ENCODE assay signal across 28 mouse cellular contexts in genomic region chr11:58127544-58127943, GRCm38 (mm10). TPM values are rescaled to one million over a fixed set of nuclear protein-coding genes. Genes with fewer than 3 reads are reported as not detected.
DNase-seq lines count a peak whose midpoint lies in the region; ATAC-seq and TF ChIP-seq lines count a peak whose summit lies in the region.
"Had no signal": no experiment of that assay in that cellular context is flagged by ENCODE, and none has a peak within 500 bp of the region (broad histone marks: within the 10 kb centered on the region; RNA-seq: fewer than 3 reads in every experiment).

No protein-coding gene starts in this region.

- TF ChIP-seq CTCF in liver, embryonic 14.5 days (IDR thresholded peaks at IDR 0.05; ENCODE audit: low read depth), result no peak

- ATAC-seq in intestine, embryonic 16.5 days, result peak; percentile 52; the same call in 1 of the 2 replicates
- peak; percentile 90 for ATAC-seq in liver, embryonic 14.5 days (ENCODE audit: insufficient read depth)
- ATAC-seq: forebrain, embryonic 13.5 days; hindbrain, embryonic 16.5 days; midbrain, embryonic 16.5 days had no signal

- DNase-seq in spleen, adult 12 weeks (ENCODE audit: low spot score), result peak; percentile 14
- DNase-seq in spleen, postnatal 14 days (ENCODE audit: low spot score in 2 of 2), result no peak
- DNase-seq in liver, embryonic 14.5 days (ENCODE audit: low read depth in 3 of 3, low spot score in 3 of 3), result peak; percentile 60 to 72 (median 63)
- DNase-seq in left cerebral cortex, adult 18-20 months (ENCODE audit: low spot score in 2 of 2), result no peak
- no peak for DNase-seq in gastrocnemius, postnatal 10 days
- DNase-seq in right cerebral cortex, adult 2 months (ENCODE audit: low spot score in 2 of 2), result no peak
- DNase-seq in layer of hippocampus, postnatal 25 days (ENCODE audit: extremely low spot score in 1 of 2, low spot score in 1 of 2), result no peak
- DNase-seq: adrenal gland, adult 2 months; cerebellum, adult 11-12 months; cerebellum, postnatal 36 days; gastrocnemius, postnatal 14 days; heart, adult 2 months; kidney, adult 18-20 months; kidney, postnatal 10 days; left cerebral cortex, postnatal 4 days; lung, adult 18-20 months; thymus, postnatal 25 days had no signal

- no peak overlapping the region for H3K4me3 ChIP-seq in intestine, embryonic 16.5 days (ENCODE audit: low read length)
- no peak overlapping the region for H3K4me3 ChIP-seq in liver, embryonic 14.5 days (ENCODE audit: insufficient read depth in 1 of 2, low read depth in 2 of 2, low read length in 2 of 2)
- H3K4me3 ChIP-seq: embryonic facial prominence, embryonic 15.5 days; forebrain, embryonic 13.5 days; heart, adult 2 months; neural tube, embryonic 15.5 days had no signal

- no peaks in the 10 kb centered on the region for H3K9me3 ChIP-seq in intestine, embryonic 16.5 days (ENCODE audit: control insufficient read depth, low read length)
- H3K9me3 ChIP-seq in liver, embryonic 14.5 days (ENCODE audit: control insufficient read depth, low read length), result no peaks in the 10 kb centered on the region
- H3K9me3 ChIP-seq: embryonic facial prominence, embryonic 15.5 days; forebrain, embryonic 13.5 days; neural tube, embryonic 15.5 days had no signal

- H3K9ac ChIP-seq in intestine, embryonic 16.5 days (ENCODE audit: low read depth, low read length), result no peak overlapping the region
- peak overlapping the region; percentile 34 for H3K9ac ChIP-seq in liver, embryonic 14.5 days (replicated peaks)
- H3K9ac ChIP-seq: embryonic facial prominence, embryonic 15.5 days; forebrain, embryonic 13.5 days; neural tube, embryonic 15.5 days had no signal

- 65% methylated on average over 2 of the region's 2 CpGs for WGBS in intestine, embryonic 16.5 days
- 11% methylated on average over 2 of the region's 2 CpGs for WGBS in liver, embryonic 14.5 days (ENCODE audit: insufficient replicate concordance)

- no peak overlapping the region for H3K4me2 ChIP-seq in intestine, embryonic 16.5 days (ENCODE audit: low read depth, low read length)
- H3K4me2 ChIP-seq in liver, embryonic 14.5 days (ENCODE audit: low read depth), result peak overlapping the region; percentile 24
- H3K4me2 ChIP-seq: embryonic facial prominence, embryonic 15.5 days; forebrain, embryonic 13.5 days; neural tube, embryonic 15.5 days had no signal

- peak; percentile 70 for TF ChIP-seq EP300 in liver, embryonic 14.5 days (IDR thresholded peaks at IDR 0.05; ENCODE audit: low read depth)

- no peaks in the 10 kb centered on the region for H3K27me3 ChIP-seq in intestine, embryonic 16.5 days (replicated peaks; ENCODE audit: control insufficient read depth, insufficient read depth, low read length)
- H3K27me3 ChIP-seq in liver, embryonic 14.5 days (ENCODE audit: control insufficient read depth, insufficient read depth, low read length), result no peaks in the 10 kb centered on the region
- H3K27me3 ChIP-seq: CH12.LX; embryonic facial prominence, embryonic 15.5 days; forebrain, embryonic 13.5 days; neural tube, embryonic 15.5 days had no signal

- H3K4me1 ChIP-seq in intestine, embryonic 16.5 days (ENCODE audit: control insufficient read depth, insufficient read depth, low read length), result 0 out of 2 replicates have a peak, but pooled peaks cover 3% of the 10 kb centered on the region
- peaks cover 14 to 15% of the 10 kb centered on the region in 2 experiments for H3K4me1 ChIP-seq in liver, embryonic 14.5 days (replicated peaks; ENCODE audit: control insufficient read depth in 2 of 2, insufficient read depth in 2 of 2, low read length in 1 of 2)
- H3K4me1 ChIP-seq: embryonic facial prominence, embryonic 15.5 days; forebrain, embryonic 13.5 days had no signal

- no peaks in the 10 kb centered on the region; the same call in none of the 2 replicates for H3K36me3 ChIP-seq in intestine, embryonic 16.5 days (ENCODE audit: control insufficient read depth, insufficient read depth, low read length)
- H3K36me3 ChIP-seq in liver, embryonic 14.5 days (replicated peaks; ENCODE audit: control insufficient read depth, insufficient read depth, low read depth), result peaks cover 41% of the 10 kb centered on the region

- no peak overlapping the region for H3K27ac ChIP-seq in intestine, embryonic 16.5 days (ENCODE audit: low read length)
- H3K27ac ChIP-seq in liver, embryonic 14.5 days, result peak overlapping the region; percentile 65
- H3K27ac ChIP-seq: embryonic facial prominence, embryonic 15.5 days; forebrain, embryonic 13.5 days; heart, adult 2 months; neural tube, embryonic 15.5 days had no signal

RNA-seq across cellular contexts. Expression of gene Cnot8, which starts 23.6 kb away (rescaled TPM):
- 70.7 and 71.1 TPM in 2 replicates for polyA plus RNA-seq in intestine, embryonic 16.5 days (2015; fragmentation: Nextera tagmentation; extraction: Ambion mirVana)
- polyA plus RNA-seq in liver, embryonic 14.5 days (2012; rRNA removed), result 21.5 and 26.3 TPM in 2 replicates
- 28.9 and 34.3 TPM in 2 replicates for polyA plus RNA-seq in liver, embryonic 14.5 days (2014; fragmentation: Nextera tagmentation; extraction: Ambion mirVana)
- 10 to 100 TPM; 55.8 to 56.4 TPM for total RNA-seq in left cerebral cortex, adult 18-20 months (2021)
- total RNA-seq in gastrocnemius, postnatal 10 days (2021), result 10 to 100 TPM; 38.3 to 40.7 TPM
- 10 to 100 TPM; 52.7 to 54.5 TPM for total RNA-seq in layer of hippocampus, postnatal 25 days (2021)

RNA-seq across cellular contexts. Expression of gene Gm12248, which starts 34.6 kb away (rescaled TPM):
- polyA plus RNA-seq in intestine, embryonic 16.5 days (2015; fragmentation: Nextera tagmentation; extraction: Ambion mirVana), result not detected in 2 replicates
- not detected in 2 replicates for polyA plus RNA-seq in liver, embryonic 14.5 days (2012; rRNA removed)
- not detected in 2 replicates for polyA plus RNA-seq in liver, embryonic 14.5 days (2014; fragmentation: Nextera tagmentation; extraction: Ambion mirVana)
- not detected for total RNA-seq in left cerebral cortex, adult 18-20 months (2021)
- not detected for total RNA-seq in gastrocnemius, postnatal 10 days (2021)
- total RNA-seq in layer of hippocampus, postnatal 25 days (2021), result not detected
- total RNA-seq: CH12.LX; gastrocnemius, postnatal 14 days; heart, adult 2 months; hematopoietic stem cell, adult 5-6 weeks; layer of hippocampus, adult 18-20 months; left cerebral cortex, postnatal 4 days had no signal
- polyA plus RNA-seq: embryonic facial prominence, embryonic 15.5 days; frontal cortex, adult 2 months; heart, adult 2 months; heart, embryonic 16.5 days; neural tube, embryonic 15.5 days had no signal

RNA-seq across cellular contexts. Expression of gene Gemin5, which starts 40.8 kb away (rescaled TPM):
- 11.7 and 11.8 TPM in 2 replicates for polyA plus RNA-seq in intestine, embryonic 16.5 days (2015; fragmentation: Nextera tagmentation; extraction: Ambion mirVana)
- polyA plus RNA-seq in liver, embryonic 14.5 days (2012; rRNA removed), result 4.8 and 5.9 TPM in 2 replicates
- polyA plus RNA-seq in liver, embryonic 14.5 days (2014; fragmentation: Nextera tagmentation; extraction: Ambion mirVana), result 8.4 and 10.7 TPM in 2 replicates
- total RNA-seq in left cerebral cortex, adult 18-20 months (2021), result 10 to 100 TPM; 18.9 to 19.0 TPM
- 10 to 100 TPM; 10.8 to 14.6 TPM for total RNA-seq in gastrocnemius, postnatal 10 days (2021)
- 10 to 100 TPM; 19.2 to 20.6 TPM for total RNA-seq in layer of hippocampus, postnatal 25 days (2021)

RNA-seq across cellular contexts. Expression of gene Mrpl22, which starts 43.9 kb away (rescaled TPM):
- 114 and 125 TPM in 2 replicates for polyA plus RNA-seq in intestine, embryonic 16.5 days (2015; fragmentation: Nextera tagmentation; extraction: Ambion mirVana)
- 53.3 and 66.0 TPM in 2 replicates for polyA plus RNA-seq in liver, embryonic 14.5 days (2012; rRNA removed)
- 101 and 102 TPM in 2 replicates for polyA plus RNA-seq in liver, embryonic 14.5 days (2014; fragmentation: Nextera tagmentation; extraction: Ambion mirVana)
- 10 to 100 TPM; 36.0 to 39.6 TPM for total RNA-seq in left cerebral cortex, adult 18-20 months (2021)
- total RNA-seq in gastrocnemius, postnatal 10 days (2021), result 10 to 100 TPM; 43.9 to 49.0 TPM
- 10 to 100 TPM; 28.3 to 34.8 TPM for total RNA-seq in layer of hippocampus, postnatal 25 days (2021)

Comparison
In these comparisons a context has a peak if more than half of its experiments do, and no peak if none do; other contexts are left out.
1. DNase-seq: peak in spleen, adult 12 weeks (single experiment) and liver, embryonic 14.5 days (3 of 3); none in spleen, postnatal 14 days (0 of 2), left cerebral cortex, adult 18-20 months (0 of 2), gastrocnemius, postnatal 10 days (single experiment), right cerebral cortex, adult 2 months (0 of 2) and layer of hippocampus, postnatal 25 days (0 of 2).